Mouse (Mus musculus) neutrophil, adult 5-6 weeks (primary cell): ENCODE data around the gene Dlg4. TPM values are rescaled to one million over a fixed set of nuclear protein-coding genes. Genes with fewer than 3 reads are reported as not detected.

Experiments used
- ATAC-seq: fragments of 151-379, 151-347 bp; 2 replicates; pipeline ENCODE4 v1.8.0; 2017; ENCODE audit warnings: mild to moderate bottlenecking, moderate TSS enrichment; ENCODE audit not compliant: insufficient number of reproducible peaks, poor library complexity, low FRiP score, severe bottlenecking; ENCODE audit errors: extremely low read depth
- total RNA-seq: library from RNA; stranded (forward); fragments of 200-1000 nt; gene quantifications from 2 replicates; pipeline ENCODE4 v1.2.3, GENCODE M21; 2017

The Dlg4 gene
- total RNA-seq, 1 experiment from 2014 or later, result 2.4 TPM

DNA sequence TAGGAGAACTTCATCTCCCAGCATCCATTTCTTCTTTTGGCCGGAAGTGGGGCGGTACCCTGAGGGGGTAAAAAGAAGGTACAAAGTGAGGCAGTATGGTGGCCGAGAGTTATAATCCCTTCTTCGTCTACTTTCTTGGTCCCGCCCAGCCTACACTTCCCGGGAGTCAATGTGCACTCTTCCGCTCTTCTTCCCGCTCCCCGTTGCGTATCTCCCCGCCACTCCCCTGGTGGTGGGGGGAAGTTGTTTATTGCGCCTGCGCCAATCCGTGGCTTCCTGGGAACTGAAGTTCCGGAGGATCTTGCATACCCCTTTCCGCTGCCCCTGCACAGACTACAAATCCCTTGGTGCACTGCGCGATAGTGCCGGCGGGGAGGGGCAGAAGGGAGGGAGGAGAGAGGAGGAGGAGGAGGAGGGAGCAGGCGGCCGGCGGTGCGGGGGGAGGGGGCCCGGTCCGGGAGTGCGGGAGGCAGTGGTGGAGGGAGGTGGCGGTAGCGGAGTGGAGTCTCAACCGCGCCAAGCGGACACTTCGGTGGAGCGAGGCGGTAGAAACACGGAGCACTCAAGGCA lies 21.3 kb upstream of the Dlg4 start, which contains the start of gene Phf23:
Gene Phf23, plus strand, starts transcription at position 387 of the 570 bp plus-strand sequence.
- ATAC-seq, result peak; percentile 62

DNA sequence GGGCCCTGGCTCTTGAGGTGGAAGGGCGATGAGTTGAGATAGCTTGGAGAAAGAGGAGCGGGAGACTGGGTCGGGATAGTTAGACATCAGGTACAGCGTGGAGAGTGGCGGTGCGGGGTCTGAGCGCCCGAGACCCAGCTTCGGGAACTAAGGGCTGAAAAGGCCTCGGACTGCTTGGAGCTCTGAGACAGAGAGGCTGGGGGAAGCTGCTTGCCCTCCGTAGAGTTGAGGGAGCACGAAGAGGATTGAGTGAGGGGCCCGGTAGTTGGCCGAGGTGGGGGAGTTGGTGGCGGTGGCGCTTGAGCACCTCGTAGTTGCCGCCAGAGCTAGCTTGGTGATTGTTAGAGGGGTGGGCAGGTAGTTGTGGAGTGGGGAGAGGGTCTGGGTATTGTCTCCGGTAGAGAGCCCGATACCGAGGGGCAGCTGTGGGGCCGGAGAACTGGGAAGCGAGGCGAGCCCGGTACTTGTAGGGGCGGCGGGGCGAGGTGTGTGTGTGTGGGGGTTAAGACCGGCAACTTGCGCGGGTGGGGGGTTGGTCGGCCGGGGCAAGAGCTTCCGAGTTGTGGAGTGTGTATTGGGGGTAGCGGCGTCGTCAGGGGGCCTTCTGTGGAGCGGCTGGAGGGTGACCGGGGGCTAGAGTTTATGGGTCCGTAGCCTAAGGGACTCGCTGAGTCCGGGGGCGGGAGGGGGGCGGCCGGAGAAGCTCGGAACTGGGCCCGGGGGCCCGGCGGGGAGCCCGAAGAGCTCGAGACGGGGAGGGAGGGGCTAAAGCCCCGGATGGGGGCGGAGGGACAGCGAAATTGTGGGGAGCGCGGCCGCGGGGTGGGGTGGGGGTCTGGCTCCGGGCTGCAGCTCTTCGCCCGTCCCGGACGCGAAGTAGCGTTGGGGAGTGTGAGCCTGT lies 20.3 kb upstream of the Dlg4 start:
- no peak for ATAC-seq

DNA sequence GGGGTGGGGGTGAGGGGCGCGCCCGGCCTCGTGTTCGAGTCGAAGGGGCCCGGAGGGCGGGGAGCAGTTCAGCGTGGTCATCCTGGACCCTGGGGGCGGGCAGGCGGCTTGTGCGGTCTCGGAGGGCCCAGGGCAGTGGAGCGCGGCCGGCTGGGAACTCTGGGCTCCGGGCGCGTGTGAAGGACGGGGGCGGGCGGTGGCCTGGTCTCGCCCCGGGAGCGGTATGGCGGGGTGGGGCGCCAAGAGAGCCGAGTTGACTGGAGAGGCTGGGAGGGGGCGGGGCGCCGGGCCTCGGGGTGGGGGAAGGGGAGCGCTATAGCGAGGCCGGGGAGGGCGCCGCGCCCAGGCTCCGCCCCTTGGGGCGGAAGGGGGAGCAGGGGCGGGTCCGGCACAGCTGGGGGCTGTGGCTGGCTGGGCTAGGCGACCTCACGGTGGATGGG lies 19.7 kb upstream of the Dlg4 start:
- ATAC-seq, result peak; percentile 15; the same call in 1 of the 2 replicates

DNA sequence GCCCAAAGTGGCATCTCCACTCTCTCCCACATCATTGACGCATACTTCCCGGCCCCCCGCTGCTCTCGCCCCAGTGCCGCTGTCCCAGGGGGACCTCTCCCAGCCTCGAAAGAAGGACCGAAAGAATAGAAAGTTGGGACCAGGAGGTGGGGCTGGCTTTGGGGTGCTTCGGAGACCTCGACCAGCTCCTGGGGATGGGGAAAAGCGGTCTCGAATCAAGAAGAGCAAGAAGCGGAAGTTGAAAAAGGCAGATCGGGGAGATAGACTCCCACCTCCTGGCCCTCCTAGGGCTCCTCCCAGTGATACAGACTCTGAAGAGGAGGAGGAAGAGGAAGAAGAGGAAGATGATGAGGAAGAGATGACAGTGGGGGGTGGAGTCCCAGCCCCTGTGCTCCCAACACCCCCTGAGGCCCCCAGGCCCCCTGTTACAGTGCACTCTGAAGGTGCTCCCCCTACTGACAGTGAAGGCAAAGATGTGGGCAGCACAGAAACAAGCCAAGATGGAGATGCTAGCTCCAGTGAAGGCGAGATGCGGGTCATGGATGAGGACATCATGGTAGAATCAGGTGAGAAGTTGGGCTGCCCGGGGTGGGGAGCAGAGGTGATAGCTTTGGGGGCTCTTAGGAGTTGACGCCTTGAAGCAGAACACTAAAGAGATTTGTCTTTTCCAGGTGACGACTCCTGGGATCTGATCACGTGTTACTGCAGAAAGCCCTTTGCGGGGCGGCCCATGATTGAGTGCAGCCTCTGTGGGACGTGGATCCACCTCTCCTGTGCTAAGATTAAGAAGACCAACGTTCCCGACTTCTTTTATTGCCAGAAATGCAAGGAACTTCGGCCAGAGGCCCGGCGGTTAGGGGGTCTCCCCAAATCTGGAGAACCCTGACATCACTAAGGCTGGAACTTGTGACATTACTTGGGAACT lies 17.9 kb upstream of the Dlg4 start:
- ATAC-seq, result no peak

DNA sequence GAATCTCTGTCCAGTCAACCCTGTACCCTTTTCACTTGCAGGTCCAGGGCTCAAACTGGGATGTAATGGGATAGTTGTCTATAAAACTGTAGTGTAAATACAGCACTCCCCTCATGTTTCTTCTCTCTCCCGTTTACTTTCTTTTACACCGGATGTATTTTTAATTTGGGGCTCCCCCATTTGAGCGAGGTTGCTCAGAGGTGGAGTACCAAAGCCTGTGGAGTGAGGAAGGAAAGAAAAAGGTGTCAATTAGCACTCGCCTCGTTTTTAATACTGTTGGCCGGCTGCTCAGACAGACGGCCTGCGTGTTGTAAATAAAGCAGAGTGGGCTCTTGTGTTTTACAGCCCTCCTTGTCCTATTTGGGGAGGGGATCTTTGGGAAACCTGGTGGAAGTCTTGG lies 17.1 kb upstream of the Dlg4 start:
- no peak for ATAC-seq

DNA sequence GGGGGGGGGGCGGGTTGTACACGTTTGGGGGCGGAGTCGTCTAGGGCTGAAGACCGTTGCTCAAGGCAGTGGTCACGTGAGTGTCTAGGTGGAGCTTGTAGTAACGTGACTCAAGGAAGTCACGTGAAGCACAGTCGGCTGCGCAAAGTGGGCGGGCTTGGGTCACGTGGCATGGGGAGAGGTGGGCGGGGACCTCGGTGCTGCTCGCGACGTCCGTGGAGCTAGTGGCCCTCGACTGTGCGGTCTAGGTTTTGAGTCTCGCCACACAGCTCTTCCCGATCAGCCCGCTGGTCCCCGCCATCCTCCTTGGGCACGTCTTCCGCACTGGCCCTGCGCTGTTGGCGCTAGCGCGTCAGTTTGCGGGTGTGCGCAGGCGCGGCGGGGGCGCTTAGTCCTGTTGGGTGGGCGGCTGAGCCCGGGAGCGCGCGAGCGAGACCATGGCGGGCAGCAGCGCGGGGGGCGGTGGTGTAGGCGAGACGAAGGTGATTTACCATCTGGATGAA lies 16.3 kb upstream of the Dlg4 start, which contains the start of gene Dvl2:
Gene Dvl2, plus strand, starts transcription at position 200 of the 503 bp plus-strand sequence.
- peak; percentile 39 for ATAC-seq

DNA sequence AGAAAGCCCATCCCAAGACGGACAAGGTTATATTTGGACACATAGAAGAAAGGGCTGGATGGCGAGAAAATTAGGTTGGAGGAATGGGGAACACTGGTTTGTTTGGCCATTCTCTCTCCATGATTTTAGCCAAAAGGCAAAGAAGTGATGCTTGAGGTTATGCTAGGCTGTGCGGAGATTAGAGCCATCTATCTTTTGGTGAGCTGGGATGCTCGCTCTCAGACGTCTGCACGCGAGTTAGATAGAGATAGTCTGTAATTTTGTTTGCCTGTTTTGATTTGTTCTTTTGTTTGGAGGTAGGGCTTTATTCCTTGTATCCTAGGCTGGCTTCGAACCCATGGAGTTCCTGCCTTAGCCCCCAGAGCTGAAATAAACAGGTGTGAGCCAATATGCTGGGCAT lies 15.6 kb upstream of the Dlg4 start:
- no peak for ATAC-seq

DNA sequence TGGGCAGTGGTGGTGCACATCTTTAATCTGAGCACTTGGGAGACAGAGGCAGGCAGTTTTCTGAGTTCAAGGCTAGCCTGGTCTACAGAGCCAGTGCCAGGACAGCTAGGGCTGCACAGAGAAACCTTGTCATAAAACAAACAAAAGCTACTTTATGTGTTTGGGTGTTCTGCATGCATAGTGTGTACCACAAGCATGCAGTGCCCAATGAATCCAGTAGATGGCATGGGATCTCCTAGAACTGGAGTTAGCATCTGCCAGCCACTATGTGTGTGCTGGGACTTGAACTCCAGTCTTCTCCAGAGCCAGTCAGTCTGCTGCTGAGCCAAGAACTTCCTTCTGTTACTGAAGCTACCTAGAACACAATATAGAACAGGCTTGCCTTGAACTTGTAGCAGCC lies 14.9 kb upstream of the Dlg4 start:
- ATAC-seq, result peak; percentile 36; the same call in 1 of the 2 replicates

DNA sequence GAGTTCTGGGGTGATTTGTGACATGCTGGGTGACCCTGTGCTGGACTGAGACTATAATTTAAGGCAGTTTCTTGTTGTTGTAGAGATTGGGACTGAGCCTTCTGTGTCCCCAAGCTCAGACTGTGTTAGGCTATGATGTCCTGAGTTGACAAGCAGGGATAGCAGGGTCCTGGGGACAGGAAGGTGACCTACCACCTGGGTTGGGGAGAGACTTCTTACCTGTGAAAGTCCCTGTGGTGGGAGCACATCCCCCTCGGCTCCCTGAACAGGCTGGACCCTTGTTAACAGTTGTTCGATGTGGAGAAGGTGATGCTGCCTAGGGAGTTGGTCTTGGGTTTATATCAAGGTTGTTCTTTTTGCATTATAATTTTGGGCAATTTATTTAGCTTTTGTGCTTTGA lies 14.3 kb upstream of the Dlg4 start:
- no peak for ATAC-seq

DNA sequence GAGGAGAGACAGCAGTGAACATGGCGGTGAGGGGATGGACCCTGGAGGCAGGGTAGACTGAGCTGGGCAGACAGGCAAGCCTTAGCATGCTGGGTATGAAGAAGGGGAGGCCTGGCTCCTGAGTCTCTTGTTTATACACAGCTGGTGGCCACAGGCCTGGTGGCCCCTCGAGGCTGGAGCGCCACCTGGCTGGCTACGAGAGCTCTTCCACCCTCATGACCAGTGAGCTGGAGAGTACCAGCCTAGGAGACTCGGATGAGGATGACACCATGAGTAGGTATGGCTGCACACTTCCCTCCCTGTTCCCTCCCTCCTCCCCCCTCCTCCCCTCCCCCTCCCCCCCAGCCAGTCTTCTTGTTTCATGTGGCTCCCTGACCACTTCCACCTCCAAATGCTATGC lies 11.2 kb upstream of the Dlg4 start:
- peak; percentile 25; the same call in 1 of the 2 replicates for ATAC-seq

DNA sequence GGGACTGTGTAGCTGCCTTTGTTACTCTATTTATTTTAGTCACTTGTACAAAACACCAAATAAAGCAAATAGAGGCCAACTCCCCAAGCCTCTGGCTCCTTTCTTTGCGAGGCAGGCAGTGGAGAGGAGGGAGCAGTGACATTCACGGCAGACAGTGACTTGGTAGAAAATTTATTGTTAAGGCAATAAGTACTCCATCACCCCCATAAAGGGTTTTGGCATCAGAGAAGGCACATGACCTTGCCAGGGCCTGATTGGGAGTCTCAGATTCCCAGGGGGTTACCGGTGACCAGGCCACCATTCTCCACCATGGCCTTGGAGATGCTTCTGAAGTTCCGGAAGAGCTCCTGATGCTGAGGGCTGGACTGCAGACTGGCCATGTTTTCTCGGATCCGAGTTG lies 6.7 kb upstream of the Dlg4 start:
- no peak for ATAC-seq

DNA sequence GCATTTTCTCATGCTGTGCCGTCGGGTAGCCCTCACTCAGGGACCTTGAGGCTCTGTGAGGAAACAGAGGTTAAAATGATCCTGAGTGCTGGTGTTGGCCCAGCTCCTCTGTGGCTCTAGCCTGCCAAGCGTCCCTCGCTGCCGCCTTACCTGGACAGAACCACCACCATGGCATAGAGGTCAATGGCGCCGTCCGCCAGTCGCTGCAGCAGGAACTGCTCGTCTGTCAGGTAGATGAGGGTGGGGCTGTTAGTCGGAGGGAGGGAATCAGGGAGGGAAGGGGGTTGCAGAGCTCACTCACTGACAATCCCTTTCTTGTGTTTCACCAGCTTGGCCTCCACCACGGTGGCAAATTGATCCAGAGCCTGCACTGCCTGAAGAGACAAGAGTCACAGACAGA lies 6.2 kb upstream of the Dlg4 start:
- no peak for ATAC-seq

DNA sequence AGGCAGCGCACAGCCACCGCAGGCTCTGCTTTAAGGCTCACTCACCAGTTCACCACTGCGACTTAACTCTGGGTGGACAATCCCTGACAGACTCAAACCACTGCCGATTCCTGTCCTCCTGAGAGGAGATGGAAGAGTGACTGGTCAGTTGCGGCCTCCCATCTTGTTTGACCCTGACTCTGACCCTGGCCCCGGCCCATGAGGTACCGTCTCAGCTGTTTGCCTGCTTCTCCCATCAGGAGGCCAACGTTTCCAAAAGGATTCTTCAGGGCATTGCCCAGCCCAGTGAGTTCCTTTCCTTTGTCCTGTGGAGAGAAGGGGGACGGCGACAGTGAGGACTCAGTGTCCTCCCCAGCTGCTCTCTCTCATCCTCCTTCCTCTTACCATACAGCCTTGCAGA lies 5.8 kb upstream of the Dlg4 start:
- ATAC-seq, result no peak

DNA sequence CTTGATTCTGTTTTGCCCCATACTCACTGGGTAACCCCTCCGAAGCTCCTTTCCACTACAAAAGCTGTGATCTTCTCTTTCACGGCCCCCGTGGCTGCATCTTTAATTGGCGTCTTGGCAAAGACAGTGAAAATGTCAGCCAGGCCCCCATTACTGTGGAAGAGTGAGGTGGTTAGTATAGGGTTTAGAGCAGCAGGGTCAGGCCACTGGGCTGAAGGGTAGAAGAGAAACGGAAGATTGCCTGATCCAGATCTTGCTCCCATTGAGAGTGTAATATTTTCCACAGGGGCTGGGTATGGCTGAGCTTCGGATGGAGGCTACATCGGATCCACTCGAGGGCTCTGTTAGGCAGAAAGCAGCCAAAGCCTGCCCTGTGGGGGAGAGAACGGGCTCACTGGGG lies 3.8 kb upstream of the Dlg4 start:
- ATAC-seq, result no peak

DNA sequence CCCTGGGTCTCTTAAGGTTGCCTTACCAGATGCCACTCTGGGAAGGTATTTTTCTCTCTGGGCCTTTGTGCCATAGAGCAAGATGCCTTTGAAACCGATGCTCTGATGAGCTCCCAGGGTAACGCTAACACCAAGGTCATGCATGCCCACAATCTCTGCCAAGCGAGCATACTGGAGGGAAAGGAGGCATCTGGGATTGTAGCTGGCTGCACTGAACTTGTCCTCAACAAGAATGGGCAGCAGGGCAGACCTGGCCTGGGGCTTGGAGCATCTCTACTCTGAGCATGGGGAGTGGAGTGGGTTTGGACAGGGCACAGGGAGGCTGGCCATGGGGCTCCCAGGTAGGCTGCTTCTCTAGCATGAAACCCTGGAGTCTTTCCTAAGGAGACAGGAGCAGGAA lies 3.3 kb upstream of the Dlg4 start:
- ATAC-seq, result no peak

DNA sequence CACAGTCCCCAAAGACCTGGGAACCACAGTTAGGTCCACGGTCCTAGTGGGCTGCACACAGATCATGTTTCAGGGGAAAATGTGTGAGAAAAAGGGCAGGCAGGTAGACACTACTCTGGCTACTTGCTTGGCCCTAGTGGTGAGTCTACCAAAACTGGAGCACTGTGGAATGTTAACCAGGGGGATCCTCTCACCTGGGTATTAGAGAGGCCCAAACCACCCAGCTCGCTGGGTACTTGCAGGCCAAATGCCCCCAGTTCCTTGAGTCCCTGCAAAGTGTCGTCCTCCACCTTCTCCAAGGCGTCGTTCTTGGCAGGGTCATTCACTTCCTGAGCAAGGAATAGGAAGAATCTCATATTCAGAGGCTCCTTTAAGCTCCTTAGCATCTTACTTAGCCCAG lies 2.7 kb upstream of the Dlg4 start:
- ATAC-seq, result no peak

DNA sequence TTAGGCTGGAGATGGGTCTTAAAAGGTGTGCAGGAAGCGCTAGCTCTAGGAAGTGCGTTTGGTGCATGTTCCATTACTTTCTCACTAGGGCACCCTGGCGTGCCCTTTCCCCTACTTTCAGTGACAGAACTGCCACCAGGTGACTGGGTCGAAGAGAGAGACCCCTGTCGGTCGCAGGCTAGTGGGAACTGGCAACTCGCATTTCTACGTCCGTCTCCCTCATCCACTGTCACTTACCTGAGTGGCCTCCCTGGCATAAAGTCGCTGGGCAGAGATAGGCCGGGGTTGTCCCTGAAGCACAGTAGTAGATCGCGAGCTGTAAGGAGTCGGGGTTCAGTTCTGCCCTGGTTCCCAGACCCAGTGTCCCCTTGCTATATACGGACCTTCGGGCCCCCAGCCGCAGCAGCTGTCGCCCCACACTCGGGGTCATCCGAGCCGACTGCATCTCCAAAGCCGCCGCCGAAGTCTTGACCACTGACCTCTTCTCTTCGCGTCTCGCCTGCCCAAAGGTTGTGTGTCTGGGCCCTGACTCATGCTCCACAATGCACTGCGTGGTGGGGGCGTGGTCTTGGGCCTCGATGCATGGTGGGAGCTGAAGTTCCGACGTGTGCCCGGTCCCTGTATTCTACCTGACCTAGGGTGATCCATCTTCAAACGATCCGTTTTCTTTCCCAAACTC lies 1.7 kb upstream of the Dlg4 start, which contains the start of gene Acadvl:
Gene Acadvl, minus strand, starts transcription at position 532 of the 679 bp plus-strand sequence.
- peak; percentile 86 for ATAC-seq

DNA sequence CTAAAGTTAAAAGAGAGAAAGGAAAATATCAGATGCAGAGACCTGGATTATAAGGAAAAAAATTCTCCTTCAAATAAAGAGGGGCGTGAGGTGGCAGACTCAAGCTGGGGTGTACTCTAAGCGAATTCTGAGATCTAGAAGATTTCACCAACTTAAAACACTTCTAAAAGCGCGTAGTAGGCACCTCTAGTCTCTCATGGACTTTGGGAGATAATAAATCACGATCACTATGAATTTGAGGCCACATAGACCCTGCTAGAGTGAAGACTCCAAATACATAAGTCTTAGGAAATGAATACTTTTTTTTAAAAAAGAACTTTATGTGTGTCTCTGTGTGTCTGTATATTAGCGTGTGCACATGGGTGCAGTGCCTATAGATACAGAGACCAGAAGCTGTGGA lies 1.1 kb upstream of the Dlg4 start:
- ATAC-seq, result no peak
